Mouse (Mus musculus): ENCODE results near the gene Zc3hav1.

Gene Zc3hav1

DNA sequence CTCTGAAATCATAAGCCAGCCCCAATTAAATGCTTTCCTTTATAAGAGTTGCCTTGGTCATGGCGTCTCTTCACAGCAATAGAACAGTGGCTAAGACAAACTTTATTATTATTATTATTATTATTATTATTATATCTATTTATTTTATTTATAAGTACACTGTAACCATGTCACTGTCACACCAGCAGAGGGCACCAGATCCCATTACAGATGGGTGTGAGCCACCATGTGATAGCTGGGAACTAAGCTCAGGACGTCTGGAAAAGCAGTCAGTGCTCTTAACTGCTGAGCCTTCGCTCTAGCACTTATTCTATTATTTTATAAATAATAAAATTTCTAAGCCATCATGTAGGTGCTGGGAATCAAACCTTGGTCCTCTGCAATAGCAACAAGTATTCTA lies 60.7 kb downstream of the Zc3hav1 start:
- DNase-seq (ENCODE audit: low spot score) = no peak

DNA sequence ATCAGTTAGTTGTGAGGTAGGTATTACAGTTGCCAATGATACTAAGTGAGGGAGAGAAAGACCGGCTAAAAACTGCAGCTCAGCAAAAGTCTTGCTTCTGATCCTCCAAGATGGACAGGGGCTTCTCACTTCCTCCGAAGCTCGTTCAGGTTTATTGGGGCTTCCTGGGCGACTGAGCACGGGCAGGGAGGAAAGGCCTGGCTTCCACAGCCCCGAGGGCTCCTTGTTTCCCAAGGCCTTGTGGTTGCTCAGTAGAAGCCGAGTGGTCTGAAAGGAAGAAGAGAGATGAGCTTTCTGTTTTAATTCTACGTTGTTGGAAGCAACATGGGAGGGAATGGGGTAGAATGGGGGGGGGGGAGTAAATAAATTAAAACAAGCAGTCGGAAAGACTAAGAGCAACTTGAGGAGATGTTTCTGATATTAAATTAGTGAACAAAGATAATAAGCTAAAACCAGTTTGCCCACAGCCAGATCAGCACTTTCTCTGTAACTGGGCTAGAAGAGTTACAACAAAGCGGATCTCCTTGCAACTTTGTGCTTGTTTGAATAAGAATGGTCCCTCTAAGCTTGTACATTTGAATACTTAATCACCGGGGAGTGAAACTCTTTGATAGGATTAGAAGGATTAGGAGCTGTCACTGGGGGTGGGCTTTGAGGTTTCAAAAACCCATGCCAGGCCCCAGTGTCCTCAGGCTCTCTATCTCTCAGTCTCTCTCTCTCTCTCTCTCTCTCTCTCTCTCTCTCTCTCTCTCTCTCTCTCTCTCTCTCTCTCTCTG lies 61.3 kb downstream of the Zc3hav1 start:
- DNase-seq (ENCODE audit: low spot score) = no peak

DNA sequence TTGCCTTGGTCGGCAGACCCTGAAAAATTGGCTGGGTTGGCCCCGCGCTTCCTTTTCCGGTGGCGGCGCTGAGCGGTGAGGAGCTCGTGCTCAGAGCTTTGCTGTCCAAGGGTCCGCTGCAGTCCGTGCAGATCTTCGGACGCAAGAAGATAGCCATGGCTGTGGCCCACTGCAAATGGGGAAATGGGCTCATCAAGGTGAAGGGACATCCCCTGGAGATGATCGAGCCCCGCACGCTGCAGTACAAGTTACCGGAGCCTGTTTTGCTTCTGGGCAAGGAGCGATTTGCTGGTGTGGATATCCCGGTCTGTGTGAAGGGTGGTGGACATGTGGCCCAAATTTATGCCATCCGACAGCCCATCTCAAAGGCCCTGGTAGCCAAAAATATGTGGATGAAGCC lies 70.0 kb downstream of the Zc3hav1 start:
- no peak for DNase-seq (ENCODE audit: low spot score)

DNA sequence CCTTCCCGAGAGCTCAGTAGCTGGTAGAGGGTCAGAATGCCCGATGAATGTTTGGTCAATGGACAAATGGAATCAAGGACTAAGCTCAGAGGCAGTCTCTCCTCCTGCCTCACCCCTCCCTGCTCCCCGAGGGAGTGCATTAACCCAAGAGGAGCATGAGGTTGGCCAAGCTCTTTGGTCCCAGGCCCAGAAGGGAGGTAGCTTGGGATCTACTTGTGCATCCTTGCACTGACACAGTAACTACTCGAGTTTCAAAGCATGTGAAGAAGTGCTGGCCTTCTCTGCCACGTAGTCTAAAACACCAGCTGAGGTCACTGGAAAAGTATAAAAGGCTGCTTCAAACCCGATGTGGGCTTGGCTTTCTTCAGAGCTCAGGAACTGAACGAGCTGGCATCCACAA lies 89.9 kb downstream of the Zc3hav1 start:
- no peak for DNase-seq (ENCODE audit: low spot score)

DNA sequence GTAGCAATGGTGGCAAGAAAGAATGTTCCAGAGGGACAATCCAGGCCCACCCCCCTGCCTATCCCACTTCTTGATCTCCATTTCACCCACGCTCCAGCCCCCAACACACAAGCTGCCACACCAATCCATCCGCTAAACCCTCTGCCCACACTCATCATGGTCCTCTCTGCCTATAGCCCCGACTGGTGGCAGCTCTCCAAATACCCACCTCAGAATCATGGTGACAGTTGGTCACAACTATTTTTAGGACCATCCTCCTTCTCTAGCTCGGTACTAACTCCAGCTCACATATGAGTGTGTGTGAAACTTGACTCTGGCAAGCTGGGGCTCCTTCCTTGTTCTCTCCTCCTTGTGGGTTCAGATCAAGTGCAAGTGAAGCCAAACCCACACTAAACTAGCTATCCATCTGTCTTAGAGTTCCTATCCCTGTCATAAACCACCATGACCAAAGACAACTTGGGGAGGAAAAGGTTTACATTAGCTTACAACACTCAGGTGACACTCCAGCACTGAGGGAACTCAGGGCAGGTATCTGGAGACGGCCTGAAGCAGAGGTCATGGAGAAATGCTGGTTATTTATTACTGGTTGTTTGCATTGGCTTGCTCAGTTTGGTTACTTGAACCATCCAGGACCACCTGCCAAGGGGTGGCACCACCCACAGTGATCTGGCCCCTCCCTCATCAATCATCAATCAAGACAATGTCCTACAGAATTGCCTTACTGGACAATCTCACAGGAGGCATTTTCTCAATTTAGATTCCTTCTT lies 90.8 kb downstream of the Zc3hav1 start:
- DNase-seq (ENCODE audit: low spot score) = peak; percentile 53

DNA sequence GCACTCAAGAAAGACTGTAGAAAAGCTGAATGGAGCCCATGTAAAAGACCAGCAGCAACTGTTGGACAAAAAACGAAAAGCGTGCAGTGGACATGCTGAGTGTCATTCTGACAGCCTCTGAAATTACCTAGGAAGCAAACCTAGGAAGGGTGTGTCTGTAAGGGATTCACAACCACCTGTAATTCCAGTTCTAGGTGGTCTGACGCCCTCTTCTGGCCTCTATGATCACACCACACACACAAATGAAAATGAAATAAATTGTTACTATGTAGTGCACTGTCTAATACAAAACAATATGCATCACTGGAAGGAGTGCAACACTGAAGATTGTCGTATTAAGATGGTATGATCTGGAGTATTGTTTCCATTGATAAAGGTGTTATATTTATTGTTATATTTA lies 92.5 kb downstream of the Zc3hav1 start:
- no peak for DNase-seq (ENCODE audit: low spot score)

DNA sequence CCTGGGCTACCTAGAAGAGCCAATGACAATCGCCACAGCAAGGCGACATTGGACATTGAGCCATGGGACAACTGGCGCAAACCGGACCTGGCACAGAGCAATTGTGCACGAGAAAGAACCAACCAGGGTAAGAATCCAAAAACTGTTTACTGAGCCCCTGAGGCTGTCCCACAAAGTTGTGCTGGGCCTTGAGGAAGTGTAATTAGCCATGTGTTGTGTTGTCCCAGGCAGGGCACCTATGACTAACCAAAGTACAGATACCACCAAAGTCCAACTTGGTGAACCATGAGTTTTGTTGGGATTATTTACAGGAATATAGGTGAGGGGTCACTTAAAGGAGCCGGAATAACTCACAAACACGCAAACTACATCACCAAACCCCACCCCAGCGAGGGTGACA lies 96.9 kb downstream of the Zc3hav1 start:
- DNase-seq (ENCODE audit: low spot score) = no peak

DNA sequence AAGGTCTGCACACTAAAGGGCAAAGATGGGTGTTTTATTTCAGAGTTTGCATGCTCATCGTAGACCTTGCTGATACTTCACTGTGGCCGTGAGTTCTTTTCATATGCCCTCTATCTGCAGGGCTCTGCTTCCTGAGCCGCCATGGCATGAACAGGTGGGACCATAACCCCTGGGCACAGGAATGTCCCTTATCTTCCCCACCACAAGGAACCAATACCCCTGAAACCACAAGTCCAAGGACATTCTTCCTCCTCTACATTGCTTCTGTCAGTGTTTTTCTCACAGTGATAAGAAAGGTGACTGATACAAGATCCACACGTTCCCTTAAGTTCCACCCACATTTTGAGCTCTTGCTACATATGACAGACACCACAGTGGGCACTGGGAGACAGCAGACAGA lies 97.6 kb downstream of the Zc3hav1 start:
- DNase-seq (ENCODE audit: low spot score) = no peak

DNA sequence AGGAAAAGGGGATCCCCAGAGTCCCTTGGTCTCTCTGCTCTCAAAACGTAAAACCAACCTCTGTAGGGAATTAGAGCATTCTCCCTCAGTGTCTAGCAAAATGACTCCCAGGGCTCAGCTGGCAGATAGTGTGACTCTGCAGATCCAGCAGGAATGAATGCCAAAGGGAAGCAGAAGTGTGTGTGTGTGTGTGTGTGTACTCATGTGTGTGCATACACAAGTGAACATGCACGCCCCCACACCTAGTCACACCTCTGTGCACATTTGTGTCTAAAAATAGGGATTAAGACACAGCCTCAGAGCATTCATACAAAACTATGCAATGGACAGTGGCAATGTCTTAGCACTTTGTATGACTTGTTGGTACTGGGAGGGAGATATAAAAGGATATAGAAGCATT lies 98.6 kb downstream of the Zc3hav1 start:
- no peak for DNase-seq (ENCODE audit: low spot score)

All from layer of hippocampus, adult 11-12 months (tissue).